Mouse (Mus musculus) forebrain, postnatal 0 days (tissue): Measurements from ENCODE around the gene P3h4. TPM values are rescaled to one million over a fixed set of nuclear protein-coding genes. Genes with fewer than 3 reads are reported as not detected.

Experiments
- ATAC-seq: fragments of 200-750 bp; cut with Nextera tagmentation; 2 replicates; pipeline ENCODE4 v1.8.0; 2017; ENCODE audit warnings: mild to moderate bottlenecking, moderate library complexity
- DNase-seq: peaks from one replicate; pipeline ENCODE4 v3.0.0-alpha.2; 2015
- H3K27ac ChIP-seq: fragments of 300-500 bp; sonication (generic); 2 replicates; pipeline ENCODE4 v1.5.1; 2014; ENCODE audit warnings: low read depth, mild to moderate bottlenecking, antibody characterized with exemption, low read length, moderate library complexity, mixed read lengths
- H3K27me3 ChIP-seq: fragments of 300-500 bp; sonication (generic); 2 replicates; pipeline ENCODE4 v1.6.1; 2014; ENCODE audit warnings: mild to moderate bottlenecking, low read length, mixed read lengths; ENCODE audit not compliant: insufficient read depth
- H3K36me3 ChIP-seq: fragments of 300-500 bp; sonication (generic); 2 replicates; pipeline ENCODE4 v1.6.1; 2014; ENCODE audit warnings: mild to moderate bottlenecking, moderate library complexity; ENCODE audit not compliant: insufficient read depth
- H3K4me1 ChIP-seq: fragments of 300-500 bp; sonication (generic); 2 replicates; pipeline ENCODE4 v1.6.1; 2014; ENCODE audit warnings: antibody characterized with exemption; ENCODE audit not compliant: insufficient read depth
- H3K4me2 ChIP-seq: fragments of 300-500 bp; sonication (generic); 2 replicates; pipeline ENCODE4 v1.6.1; 2014; ENCODE audit warnings: low read depth, mild to moderate bottlenecking, moderate library complexity
- H3K4me3 ChIP-seq: fragments of 300-500 bp; sonication (generic); 2 replicates; pipeline ENCODE4 v1.5.1; 2014; ENCODE audit warnings: low read depth, low read length, mixed read lengths
- H3K9ac ChIP-seq: fragments of 300-500 bp; sonication (generic); 2 replicates; pipeline ENCODE4 v1.6.1; 2014; ENCODE audit warnings: mild to moderate bottlenecking
- H3K9me3 ChIP-seq: fragments of 300-500 bp; sonication (generic); 2 replicates; pipeline ENCODE4 v1.6.1; 2016; ENCODE audit warnings: low read length
- CTCF ChIP-seq: sonication (generic); IDR thresholded peaks from 2 replicates; pipeline ENCODE4 v1.5.1; 2016; ENCODE audit warnings: antibody characterized with exemption, control low read depth, low read depth
- WGBS: fragments of 180-500 bp; shearing (Covaris S2); extraction: QIAGEN DNeasy Blood & Tissue Kit; methylation state at CpG from one replicate; pipeline ENCODE4 v1.1.7; 2014; 5-methylcytosine and 5-hydroxymethylcytosine counted together
- polyA plus RNA-seq: library from polyadenylated mRNA; unstranded; fragments of >200 nt; fragmentation: Nextera tagmentation; extraction: Ambion mirVana; gene quantifications from 2 replicates; pipeline ENCODE4 v1.2.1, GENCODE M21; 2015
- total RNA-seq: library from RNA; depleted of rRNA; stranded (reverse); fragments of >200 nt; gene quantifications from 2 replicates; pipeline ENCODE4 v1.2.3, GENCODE M21; 2014

Gene P3h4
- total and polyA plus RNA-seq, 2 experiments from 2014 or later: 17.9 to 27.1 TPM

GRCm38 (mm10) chr11:100385016-100385415, 29.6 kb downstream of the P3h4 start:
- Histone ChIP-seq H3K9me3 (no peaks in the 10 kb centered on the region), H3K4me2 (no peak overlapping the region), H3K4me1 (peaks cover 5% of the 10 kb centered on the region; the same call in 1 of the 2 replicates), H3K9ac (no peak overlapping the region), H3K27me3 (no peaks in the 10 kb centered on the region), H3K27ac (no peak overlapping the region), H3K36me3 (peaks cover 53% of the 10 kb centered on the region), H3K4me3 (no peak overlapping the region)
- no peak for ATAC-seq
- TF ChIP-seq CTCF: no peak
- DNase-seq: no peak
- WGBS: 89% methylated on average over 3 of the region's 3 CpGs

DNA sequence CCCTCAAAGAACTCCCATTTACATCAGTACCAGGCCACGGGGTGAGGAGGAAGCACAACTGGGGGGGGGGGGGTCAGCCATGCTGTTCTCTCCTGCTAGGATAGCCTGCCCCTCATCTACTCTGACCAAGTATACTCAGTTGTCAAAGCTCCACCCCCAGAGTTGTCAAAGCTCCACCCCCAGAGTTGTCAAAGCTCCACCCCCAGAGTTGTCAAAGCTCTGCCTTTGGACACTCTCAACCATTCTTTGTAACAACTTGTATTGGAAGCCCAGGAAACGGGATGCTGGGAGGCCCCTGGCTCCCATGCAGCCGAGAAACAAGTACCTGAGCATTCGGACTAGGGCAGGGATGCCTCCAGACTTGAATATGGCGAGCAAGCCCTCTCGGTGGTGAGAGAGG, 32.0 kb downstream of the P3h4 start:
- no peak overlapping the region for H3K4me3 ChIP-seq
- H3K27me3 ChIP-seq: no peaks in the 10 kb centered on the region
- no peak overlapping the region for H3K4me2 ChIP-seq
- DNase-seq (no peak), ATAC-seq (no peak)
- no peaks in the 10 kb centered on the region for H3K9me3 ChIP-seq
- peaks cover 72% of the 10 kb centered on the region for H3K36me3 ChIP-seq
- no peaks in the 10 kb centered on the region for H3K4me1 ChIP-seq
- no peak for TF ChIP-seq CTCF
- WGBS: 79% methylated on average over 6 of the region's 6 CpGs
- H3K9ac ChIP-seq: no peak overlapping the region
- no peak overlapping the region for H3K27ac ChIP-seq

DNA sequence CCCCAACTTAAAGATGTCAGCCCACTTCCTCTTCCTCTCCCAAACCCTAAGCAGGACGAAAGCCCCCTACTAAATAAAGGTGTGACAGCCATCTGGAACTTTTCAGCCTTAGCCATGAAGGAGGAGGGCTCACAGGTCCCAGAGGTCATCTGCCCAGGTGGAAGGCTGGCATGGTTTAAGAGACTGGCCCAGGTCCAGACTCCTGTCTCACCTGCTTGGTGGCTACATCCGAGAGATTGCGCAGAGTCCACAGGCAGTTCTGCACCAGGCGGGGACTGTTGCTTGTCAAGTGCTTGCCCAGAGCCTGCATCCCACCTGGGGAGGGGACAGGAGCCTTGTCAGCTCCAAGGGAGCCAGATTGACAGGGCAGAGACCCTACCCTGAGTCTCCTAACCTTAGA, 35.3 kb downstream of the P3h4 start:
- no peak overlapping the region for H3K4me2 ChIP-seq
- H3K4me1 ChIP-seq: no peaks in the 10 kb centered on the region
- DNase-seq: no peak
- no peak for ATAC-seq
- peaks cover 80% of the 10 kb centered on the region for H3K36me3 ChIP-seq
- no peaks in the 10 kb centered on the region for H3K9me3 ChIP-seq
- 96% methylated on average over 4 of the region's 4 CpGs for WGBS
- no peaks in the 10 kb centered on the region for H3K27me3 ChIP-seq
- H3K4me3 ChIP-seq: no peak overlapping the region
- TF ChIP-seq CTCF: no peak
- no peak overlapping the region for H3K9ac ChIP-seq
- no peak overlapping the region for H3K27ac ChIP-seq

GRCm38 (mm10) chr11:100378446-100378845, 36.2 kb downstream of the P3h4 start:
- no peak for ATAC-seq
- H3K27ac ChIP-seq: no peak overlapping the region
- no peak overlapping the region for H3K4me3 ChIP-seq
- H3K9ac ChIP-seq: no peak overlapping the region
- no peak for TF ChIP-seq CTCF
- H3K27me3 ChIP-seq: no peaks in the 10 kb centered on the region
- no peaks in the 10 kb centered on the region for H3K9me3 ChIP-seq
- peaks cover 82% of the 10 kb centered on the region for H3K36me3 ChIP-seq
- no peaks in the 10 kb centered on the region for H3K4me1 ChIP-seq
- H3K4me2 ChIP-seq: no peak overlapping the region
- DNase-seq: no peak
- WGBS: 88% methylated on average over 5 of the region's 5 CpGs

- H3K27me3 ChIP-seq: no peaks in the 10 kb centered on the region
- no peaks in the 10 kb centered on the region for H3K4me1 ChIP-seq
- WGBS: 95% methylated on average over 14 of the region's 14 CpGs
- no peak overlapping the region for H3K9ac ChIP-seq
- DNase-seq: no peak
- no peak overlapping the region for H3K4me3 ChIP-seq
- peaks cover 82% of the 10 kb centered on the region for H3K36me3 ChIP-seq
- H3K27ac ChIP-seq: no peak overlapping the region
- no peak overlapping the region for H3K4me2 ChIP-seq
- TF ChIP-seq CTCF: no peak
- ATAC-seq: no peak
- no peaks in the 10 kb centered on the region for H3K9me3 ChIP-seq
Observed at GRCm38 (mm10) chr11:100377989-100378388, 36.6 kb downstream of the P3h4 start.

DNA sequence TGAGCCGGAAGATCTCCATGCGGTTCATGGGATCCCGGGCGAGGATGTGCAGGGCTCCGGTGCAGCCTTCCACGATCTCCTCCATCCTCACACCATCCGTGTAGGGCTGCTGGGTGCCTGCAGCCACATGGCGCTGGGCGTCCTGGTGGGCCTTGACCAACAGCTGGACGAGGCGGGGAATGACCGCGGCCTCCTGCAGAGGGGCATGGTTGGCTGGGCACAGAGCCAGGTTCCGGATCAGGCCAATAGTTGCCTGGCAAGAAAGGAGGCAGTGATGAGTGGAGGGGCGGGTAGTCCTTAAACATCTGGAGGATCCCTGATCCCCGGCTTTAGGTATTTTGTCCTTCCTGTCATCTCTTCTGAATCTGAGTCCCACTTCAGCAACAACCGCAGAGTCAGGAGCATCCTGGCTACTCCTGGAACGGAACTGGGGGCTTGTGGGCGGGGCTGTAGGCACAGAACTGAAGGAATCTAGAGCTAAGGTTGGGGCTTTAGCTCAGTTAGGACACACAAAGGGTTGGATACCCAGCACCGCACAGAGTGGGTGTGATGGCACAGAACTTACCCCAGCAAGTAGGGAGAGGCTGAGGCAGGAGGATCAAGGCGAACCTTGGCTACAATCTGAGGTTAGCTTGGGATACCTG, 37.8 kb downstream of the P3h4 start:
- TF ChIP-seq CTCF: no peak
- no peak overlapping the region for H3K27ac ChIP-seq
- H3K9me3 ChIP-seq: no peaks in the 10 kb centered on the region
- ATAC-seq (no peak), DNase-seq (no peak)
- no peak overlapping the region for H3K9ac ChIP-seq
- no peak overlapping the region for H3K4me2 ChIP-seq
- no peaks in the 10 kb centered on the region for H3K27me3 ChIP-seq
- WGBS: 91% methylated on average over 21 of the region's 21 CpGs
- no peak overlapping the region for H3K4me3 ChIP-seq
- peaks cover 81% of the 10 kb centered on the region for H3K36me3 ChIP-seq
- no peaks in the 10 kb centered on the region for H3K4me1 ChIP-seq

GRCm38 (mm10) chr11:100376005-100376404, 38.6 kb downstream of the P3h4 start:
- no peak overlapping the region for H3K4me2 ChIP-seq
- H3K27me3 ChIP-seq: no peaks in the 10 kb centered on the region
- no peaks in the 10 kb centered on the region for H3K4me1 ChIP-seq
- H3K27ac ChIP-seq: no peak overlapping the region
- H3K4me3 ChIP-seq: no peak overlapping the region
- TF ChIP-seq CTCF: no peak
- ATAC-seq (no peak), DNase-seq (no peak)
- H3K9me3 ChIP-seq: no peaks in the 10 kb centered on the region
- peaks cover 75% of the 10 kb centered on the region for H3K36me3 ChIP-seq
- H3K9ac ChIP-seq: no peak overlapping the region
- 84% methylated on average over 4 of the region's 4 CpGs for WGBS
